Mouse (Mus musculus) hindbrain, embryonic 13.5 days (tissue): Measurements from ENCODE around the gene Dcakd. TPM values are rescaled to one million over a fixed set of nuclear protein-coding genes. Genes with fewer than 3 reads are reported as not detected.

Experiments
- ATAC-seq: fragments of 200-750 bp; cut with Nextera tagmentation; 2 replicates; pipeline ENCODE4 v1.8.0; 2017; ENCODE audit warnings: moderate TSS enrichment; ENCODE audit not compliant: low FRiP score
- H3K27ac ChIP-seq: fragments of 300-500 bp; sonication (generic); 2 replicates; pipeline ENCODE4 v1.5.1; 2015; ENCODE audit warnings: inconsistent platforms, mild to moderate bottlenecking, moderate library complexity
- H3K27me3 ChIP-seq: fragments of 300-500 bp; sonication (generic); 2 replicates; pipeline ENCODE4 v1.6.1; 2015; ENCODE audit warnings: mild to moderate bottlenecking, inconsistent platforms
- H3K36me3 ChIP-seq: fragments of 300-500 bp; sonication (generic); 2 replicates; pipeline ENCODE4 v1.6.1; 2015; ENCODE audit warnings: mild to moderate bottlenecking, inconsistent platforms
- H3K4me1 ChIP-seq: fragments of 300-500 bp; sonication (generic); replicated peaks from 2 replicates; pipeline ENCODE4 v1.6.1; 2015; ENCODE audit warnings: inconsistent platforms
- H3K4me2 ChIP-seq: fragments of 300-500 bp; sonication (generic); 2 replicates; pipeline ENCODE4 v1.6.1; 2015; ENCODE audit warnings: inconsistent platforms, mild to moderate bottlenecking, moderate library complexity
- H3K4me3 ChIP-seq: fragments of 300-500 bp; sonication (generic); 2 replicates; pipeline ENCODE4 v1.5.1; 2015; ENCODE audit warnings: mild to moderate bottlenecking, inconsistent platforms
- H3K9ac ChIP-seq: fragments of 300-500 bp; sonication (generic); 2 replicates; pipeline ENCODE4 v1.6.1; 2015; ENCODE audit warnings: mild to moderate bottlenecking, inconsistent platforms
- H3K9me3 ChIP-seq: fragments of 300-500 bp; sonication (generic); 2 replicates; pipeline ENCODE4 v1.6.1; 2016; ENCODE audit warnings: inconsistent platforms
- WGBS: fragments of 180-500 bp; shearing (Covaris S2); methylation state at CpG from one replicate; pipeline ENCODE4 v1.1.7; 2015; 5-methylcytosine and 5-hydroxymethylcytosine counted together
- polyA plus RNA-seq: library from polyadenylated mRNA; unstranded; fragments of >200 nt; fragmentation: Nextera tagmentation; extraction: Ambion mirVana; gene quantifications from 2 replicates; pipeline ENCODE4 v1.2.1, GENCODE M21; 2015

The Dcakd gene
- polyA plus RNA-seq, 1 experiment from 2014 or later, result 165 TPM

DNA sequence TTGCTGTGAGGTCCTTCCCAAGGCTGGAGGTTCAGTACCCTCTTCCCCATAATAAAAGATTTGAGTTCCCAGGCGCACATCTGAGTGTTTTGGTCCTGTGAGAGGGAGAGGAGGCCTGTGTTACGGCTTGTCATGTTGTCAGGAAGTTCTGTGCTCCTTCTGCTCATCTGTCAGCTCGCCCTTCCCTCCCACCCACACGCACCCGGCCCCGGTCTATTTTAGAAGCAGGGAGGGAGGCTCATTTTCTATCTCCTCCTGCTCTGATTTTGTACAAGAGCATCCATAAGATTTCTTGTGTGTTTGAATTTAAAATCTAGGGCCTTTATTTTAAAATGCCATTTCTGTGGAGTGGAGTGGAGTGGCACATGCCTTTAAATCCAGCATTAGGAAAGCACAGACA, 9.9 kb upstream of the Dcakd start:
- H3K9ac ChIP-seq, result no peak overlapping the region
- H3K27me3 ChIP-seq, result no peaks in the 10 kb centered on the region
- no peaks in the 10 kb centered on the region for H3K9me3 ChIP-seq
- peaks cover 14% of the 10 kb centered on the region; the same call in 1 of the 2 replicates for H3K4me1 ChIP-seq
- H3K36me3 ChIP-seq, result peaks cover 13% of the 10 kb centered on the region
- no peak overlapping the region for H3K4me3 ChIP-seq
- WGBS, result 91% methylated on average over 6 of the region's 6 CpGs
- no peak overlapping the region for H3K4me2 ChIP-seq
- no peak for ATAC-seq
- no peak overlapping the region for H3K27ac ChIP-seq

DNA sequence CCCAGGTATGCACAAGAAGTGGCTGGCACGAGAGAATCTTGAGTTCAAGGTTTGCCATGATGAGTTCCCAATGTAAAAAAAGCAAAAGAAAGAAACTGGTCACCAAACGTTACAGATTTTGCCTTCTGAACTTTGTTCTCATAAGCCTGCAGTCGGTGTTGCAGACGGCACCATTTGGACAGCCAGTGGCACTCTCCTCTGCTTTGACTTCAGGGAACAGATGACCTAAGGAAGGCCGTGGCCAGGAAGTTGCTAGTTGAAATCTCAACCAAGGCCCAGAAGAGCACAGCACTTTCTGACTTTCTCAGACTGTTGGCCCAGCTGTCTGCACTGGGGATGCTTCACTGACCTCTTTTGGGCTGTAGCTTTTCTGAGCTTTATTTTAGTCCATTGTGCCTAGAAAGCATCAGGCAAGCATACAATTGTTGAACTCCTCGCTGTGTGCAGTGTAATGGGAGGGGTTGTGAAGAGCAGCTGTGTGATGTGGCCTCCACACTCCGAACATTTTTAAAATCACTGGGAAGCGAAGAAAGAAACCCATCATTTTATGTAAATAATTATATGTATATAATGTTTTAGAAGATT, 8.8 kb upstream of the Dcakd start:
- Histone ChIP-seq H3K9ac (no peak overlapping the region), H3K9me3 (no peaks in the 10 kb centered on the region), H3K4me1 (peaks cover 5% of the 10 kb centered on the region; the same call in 1 of the 2 replicates), H3K27ac (no peak overlapping the region), H3K36me3 (peaks cover 13% of the 10 kb centered on the region), H3K4me3 (no peak overlapping the region), H3K4me2 (no peak overlapping the region), H3K27me3 (no peaks in the 10 kb centered on the region)
- no peak for ATAC-seq
- 91% methylated on average over 8 of the region's 8 CpGs for WGBS

DNA sequence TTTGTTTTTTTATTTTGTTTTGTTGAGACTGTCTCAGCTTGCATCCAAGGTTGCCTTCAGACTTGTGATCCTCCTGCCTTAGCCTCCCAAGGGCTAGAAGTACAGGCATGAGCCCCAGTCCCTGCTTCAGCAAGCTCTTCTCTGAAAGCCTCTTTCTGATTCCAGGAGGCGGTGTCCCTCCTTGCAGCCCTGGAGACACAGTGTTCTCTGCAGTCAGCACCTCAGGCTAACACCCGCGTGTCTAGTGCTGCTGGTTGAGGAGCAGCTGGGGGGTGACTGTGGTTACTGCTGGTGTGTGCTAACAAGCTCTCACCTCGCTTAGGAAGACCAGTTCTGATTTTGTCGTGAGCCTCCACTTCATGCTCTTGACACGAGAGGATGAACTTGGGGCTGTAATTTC, 6.9 kb upstream of the Dcakd start:
- no peak for ATAC-seq
- Histone ChIP-seq H3K9me3 (no peaks in the 10 kb centered on the region), H3K36me3 (peaks cover 13% of the 10 kb centered on the region), H3K4me2 (no peak overlapping the region), H3K4me3 (no peak overlapping the region), H3K4me1 (peaks cover 10% of the 10 kb centered on the region), H3K9ac (no peak overlapping the region), H3K27ac (no peak overlapping the region), H3K27me3 (no peaks in the 10 kb centered on the region)
- 93% methylated on average over 6 of the region's 6 CpGs for WGBS

- H3K9me3 ChIP-seq, result no peaks in the 10 kb centered on the region
These were observed 4.9 kb upstream of the Dcakd start for GRCm38 (mm10) chr11:103033030-103033429.

GRCm38 (mm10) chr11:103027570-103028175, 460 bp downstream of the Dcakd start:
- ATAC-seq, result peak; percentile 15
- no peaks in the 10 kb centered on the region for H3K36me3 ChIP-seq
- 15% methylated on average over 8 of the region's 8 CpGs for WGBS
- H3K9ac ChIP-seq, result peak overlapping the region; percentile 74
- H3K4me2 ChIP-seq, result peak overlapping the region; percentile 69
- peaks cover 29% of the 10 kb centered on the region for H3K4me1 ChIP-seq
- no peaks in the 10 kb centered on the region for H3K27me3 ChIP-seq
- H3K4me3 ChIP-seq, result peak overlapping the region; percentile 60
- H3K27ac ChIP-seq, result peak overlapping the region; percentile 58
- H3K9me3 ChIP-seq, result no peaks in the 10 kb centered on the region

More at GRCm38 (mm10) chr11:103033030-103033429, 4.9 kb upstream of the Dcakd start:
- no peak overlapping the region for H3K4me3 ChIP-seq
- H3K9ac ChIP-seq, result no peak overlapping the region
- peaks cover 18% of the 10 kb centered on the region for H3K4me1 ChIP-seq
- H3K4me2 ChIP-seq, result no peak overlapping the region
- peaks cover 4% of the 10 kb centered on the region; the same call in 1 of the 2 replicates for H3K36me3 ChIP-seq
- WGBS, result 93% methylated on average over 3 of the region's 3 CpGs
- no peak for ATAC-seq
- H3K27ac ChIP-seq, result no peak overlapping the region
- no peaks in the 10 kb centered on the region for H3K27me3 ChIP-seq

DNA sequence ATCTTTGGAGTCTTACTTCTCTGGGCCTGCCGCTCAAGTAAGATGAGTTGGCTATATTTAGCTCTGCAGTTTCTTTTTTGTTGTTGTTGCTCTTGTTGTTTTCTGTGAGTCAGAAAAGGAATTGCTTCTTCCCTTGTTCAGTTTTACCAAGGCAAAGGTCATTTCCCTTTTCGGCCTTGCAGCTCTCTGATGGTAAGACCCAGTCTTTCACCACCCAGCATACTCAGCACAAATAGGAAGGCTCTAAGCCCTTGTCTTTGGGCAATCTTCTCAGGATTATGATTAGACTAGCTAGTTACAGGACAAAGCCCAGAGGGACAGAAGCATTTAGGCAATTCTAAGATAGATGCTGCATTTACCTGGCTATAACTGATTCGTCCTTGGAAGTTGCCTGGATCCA, 1.2 kb downstream of the Dcakd start:
- Histone ChIP-seq H3K36me3 (no peaks in the 10 kb centered on the region), H3K9me3 (no peaks in the 10 kb centered on the region), H3K4me1 (peaks cover 29% of the 10 kb centered on the region), H3K9ac (no peak overlapping the region), H3K27ac (no peak overlapping the region), H3K4me2 (peak overlapping the region; percentile 69; the same call in 1 of the 2 replicates), H3K27me3 (no peaks in the 10 kb centered on the region), H3K4me3 (no peak overlapping the region)
- ATAC-seq, result no peak
- 93% methylated on average over 3 of the region's 3 CpGs for WGBS

DNA sequence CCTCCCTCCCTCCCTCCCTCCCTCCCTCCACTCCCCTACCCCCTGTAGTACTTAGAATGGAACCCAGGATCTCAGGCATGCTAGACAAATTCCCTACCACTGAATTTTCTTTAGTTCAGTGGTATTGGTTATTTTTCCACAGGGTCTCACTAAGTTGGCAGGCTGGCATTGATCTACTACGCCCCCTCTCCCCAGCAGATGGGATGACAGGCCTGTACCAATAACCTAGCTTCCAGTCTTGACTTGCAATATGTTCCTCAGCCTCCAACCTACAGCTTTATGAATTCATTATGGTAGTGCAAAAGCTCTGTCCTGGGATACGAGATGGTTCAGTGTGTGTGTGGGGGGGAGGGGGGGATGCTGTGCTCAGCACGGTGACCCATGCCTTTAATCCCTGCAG, 4.2 kb downstream of the Dcakd start:
- ATAC-seq, result no peak
- Histone ChIP-seq H3K27ac (no peak overlapping the region), H3K4me2 (no peak overlapping the region), H3K4me1 (peaks cover 11% of the 10 kb centered on the region), H3K36me3 (no peaks in the 10 kb centered on the region), H3K9ac (no peak overlapping the region), H3K27me3 (no peaks in the 10 kb centered on the region), H3K9me3 (no peaks in the 10 kb centered on the region), H3K4me3 (no peak overlapping the region)
- WGBS, result 87% methylated on average over 3 of the region's 3 CpGs

- no peaks in the 10 kb centered on the region for H3K9me3 ChIP-seq
- WGBS, result 75% methylated on average over 3 of the region's 3 CpGs
These were observed 7.3 kb downstream of the Dcakd start for GRCm38 (mm10) chr11:103020713-103021335.

GRCm38 (mm10) chr11:103019325-103019724, 8.8 kb downstream of the Dcakd start:
- H3K4me1 ChIP-seq, result peaks cover 19% of the 10 kb centered on the region
- ATAC-seq, result no peak
- no peaks in the 10 kb centered on the region for H3K36me3 ChIP-seq
- H3K27ac ChIP-seq, result no peak overlapping the region
- no peak overlapping the region for H3K4me3 ChIP-seq
- H3K27me3 ChIP-seq, result no peaks in the 10 kb centered on the region
- no peak overlapping the region for H3K4me2 ChIP-seq
- no peak overlapping the region for H3K9ac ChIP-seq
- 89% methylated on average over 7 of the region's 7 CpGs for WGBS
- no peaks in the 10 kb centered on the region for H3K9me3 ChIP-seq

More at GRCm38 (mm10) chr11:103020713-103021335, 7.3 kb downstream of the Dcakd start:
- no peak overlapping the region for H3K27ac ChIP-seq
- H3K4me3 ChIP-seq, result no peak overlapping the region
- H3K9ac ChIP-seq, result no peak overlapping the region
- H3K27me3 ChIP-seq, result no peaks in the 10 kb centered on the region
- ATAC-seq, result no peak
- no peaks in the 10 kb centered on the region for H3K36me3 ChIP-seq
- peaks cover 5% of the 10 kb centered on the region for H3K4me1 ChIP-seq
- H3K4me2 ChIP-seq, result no peak overlapping the region

- peaks cover 19% of the 10 kb centered on the region for H3K4me1 ChIP-seq
- H3K27me3 ChIP-seq, result no peaks in the 10 kb centered on the region
- H3K4me2 ChIP-seq, result no peak overlapping the region
- H3K9me3 ChIP-seq, result no peaks in the 10 kb centered on the region
- no peaks in the 10 kb centered on the region for H3K36me3 ChIP-seq
- no peak for ATAC-seq
- WGBS, result 72% methylated on average over 6 of the region's 6 CpGs
- no peak overlapping the region for H3K27ac ChIP-seq
- H3K9ac ChIP-seq, result no peak overlapping the region
- no peak overlapping the region for H3K4me3 ChIP-seq
These were observed 9.3 kb downstream of the Dcakd start for GRCm38 (mm10) chr11:103018860-103019259.

DNA sequence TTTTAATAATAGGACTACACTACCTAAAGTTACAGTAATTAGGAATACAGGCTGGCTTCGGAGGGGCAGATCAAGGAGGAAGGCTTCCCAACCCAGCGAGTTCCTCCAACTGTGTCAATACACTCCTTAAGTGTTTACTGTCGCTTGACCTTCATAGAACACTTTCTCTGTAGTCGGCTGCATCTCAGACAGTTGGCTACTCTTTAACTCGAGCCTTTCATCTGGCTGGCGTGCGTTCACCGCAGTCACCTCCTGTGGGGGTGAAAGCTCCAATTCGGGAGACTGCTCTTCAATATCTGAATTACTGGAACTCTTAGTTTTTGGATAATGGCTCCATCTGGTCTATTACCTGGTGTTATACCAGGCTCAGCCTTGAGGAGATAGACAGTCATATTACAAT, 10.5 kb downstream of the Dcakd start:
- ATAC-seq, result no peak
- Histone ChIP-seq H3K4me1 (peaks cover 19% of the 10 kb centered on the region), H3K9ac (no peak overlapping the region), H3K36me3 (peaks cover 8% of the 10 kb centered on the region), H3K27me3 (no peaks in the 10 kb centered on the region), H3K9me3 (no peaks in the 10 kb centered on the region), H3K4me3 (no peak overlapping the region), H3K27ac (no peak overlapping the region), H3K4me2 (no peak overlapping the region)
- 56% methylated on average over 9 of the region's 9 CpGs for WGBS

- peaks cover 19% of the 10 kb centered on the region for H3K4me1 ChIP-seq
- WGBS, result under 1% methylated on average over 37 of the region's 41 CpGs
- peaks cover 10% of the 10 kb centered on the region for H3K36me3 ChIP-seq
- peak; percentile 95 for ATAC-seq
- no peaks in the 10 kb centered on the region for H3K27me3 ChIP-seq
- peak overlapping the region; percentile 90 for H3K9ac ChIP-seq
- peak overlapping the region; percentile 77 for H3K4me3 ChIP-seq
- peak overlapping the region; percentile 63 for H3K4me2 ChIP-seq
- peak overlapping the region; percentile 94 for H3K27ac ChIP-seq
- H3K9me3 ChIP-seq, result no peaks in the 10 kb centered on the region
These were observed 11.2 kb downstream of the Dcakd start for GRCm38 (mm10) chr11:103016930-103017329.
